Mouse (Mus musculus) MEL (cell line): ENCODE results near the gene Slco4a1. TPM values are rescaled to one million over a fixed set of nuclear protein-coding genes. Genes with fewer than 3 reads are reported as not detected.

Experiments
- DNase-seq: peaks from one replicate; pipeline ENCODE4 v3.0.0; 2011; ENCODE audit warnings: low read depth, low spot score
- H3K27ac ChIP-seq: 2 replicates; pipeline ENCODE4 v1.5.1; 2012; ENCODE audit warnings: low read depth, mild to moderate bottlenecking, control low read depth, low read length, moderate library complexity; ENCODE audit not compliant: control insufficient read depth
- H3K27me3 ChIP-seq, 2 experiments: fragments of 150-350 bp in 1 of 2; sonication (generic) in 1 of 2; 2 replicates each; pipeline ENCODE4 v1.6.1; 2012; ENCODE audit warnings: low read length in 2 of 2, mild to moderate bottlenecking in 2 of 2, improper control_type of control experiment in 1 of 2, moderate library complexity in 1 of 2; ENCODE audit not compliant: insufficient read depth in 2 of 2, control insufficient read depth in 1 of 2
- H3K36me3 ChIP-seq, 2 experiments: 2 replicates each; pipeline ENCODE4 v1.6.1; 2012 to 2014; ENCODE audit warnings: low read length in 2 of 2, improper control_type of control experiment in 1 of 2, inconsistent platforms in 1 of 2, mild to moderate bottlenecking in 1 of 2; ENCODE audit not compliant: insufficient read depth in 2 of 2, control insufficient read depth in 1 of 2
- H3K4me1 ChIP-seq, 2 experiments: fragments of 150-350 bp in 1 of 2; sonication (generic) in 1 of 2; 2 replicates each; pipeline ENCODE4 v1.6.1; 2012; ENCODE audit warnings: low read length in 2 of 2, improper control_type of control experiment in 1 of 2, mild to moderate bottlenecking in 1 of 2; ENCODE audit not compliant: insufficient read depth in 2 of 2, control insufficient read depth in 1 of 2
- H3K4me3 ChIP-seq, 2 experiments: fragments of 150-350 bp in 1 of 2; sonication (generic) in 1 of 2; 2 replicates each; pipeline ENCODE4 v1.5.1; 2012; ENCODE audit warnings: low read depth in 2 of 2, low read length in 2 of 2, mild to moderate bottlenecking in 2 of 2, moderate library complexity in 2 of 2, control low read depth in 1 of 2, improper control_type of control experiment in 1 of 2; ENCODE audit not compliant: control insufficient read depth in 1 of 2, insufficient read depth in 1 of 2
- H3K79me2 ChIP-seq: 2 replicates; pipeline ENCODE4 v1.6.1; 2012; ENCODE audit warnings: mild to moderate bottlenecking, low read length, moderate library complexity; ENCODE audit not compliant: control insufficient read depth, poor library complexity, insufficient read depth
- H3K9ac ChIP-seq: 2 replicates; pipeline ENCODE4 v1.6.1; 2012; ENCODE audit warnings: low read depth, mild to moderate bottlenecking, control low read depth, low read length, moderate library complexity; ENCODE audit not compliant: control insufficient read depth, poor library complexity, severe bottlenecking
- H3K9me3 ChIP-seq: fragments of 150-350 bp; sonication (generic); replicated peaks from 2 replicates; pipeline ENCODE4 v1.6.1; 2012; ENCODE audit warnings: mild to moderate bottlenecking, low read length, improper control_type of control experiment, moderate library complexity; ENCODE audit not compliant: insufficient read depth
- CHD2 ChIP-seq: IDR thresholded peaks from 2 replicates; pipeline ENCODE4 v1.6.1; 2011; ENCODE audit warnings: low read length, improper control_type of control experiment
- ELF1 ChIP-seq: IDR thresholded peaks from 2 replicates; pipeline ENCODE4 v1.6.1; 2014; ENCODE audit warnings: low read depth, mild to moderate bottlenecking, inconsistent platforms, low read length, improper control_type of control experiment, moderate library complexity
- EP300 ChIP-seq, 2 experiments: IDR thresholded peaks; 2 replicates each; pipeline ENCODE4 v1.6.1; 2011; ENCODE audit warnings: improper control_type of control experiment in 2 of 2, low read length in 2 of 2, low read depth in 1 of 2, mild to moderate bottlenecking in 1 of 2
- ETS1 ChIP-seq: IDR thresholded peaks from 2 replicates; pipeline ENCODE4 v1.6.1; 2012; ENCODE audit warnings: low read depth, mild to moderate bottlenecking, inconsistent platforms, low read length, improper control_type of control experiment, moderate library complexity
- HCFC1 ChIP-seq: IDR thresholded peaks from 2 replicates; pipeline ENCODE4 v1.6.1; 2012; ENCODE audit warnings: low read depth, mild to moderate bottlenecking, inconsistent platforms, low read length, improper control_type of control experiment, moderate library complexity
- KAT2A ChIP-seq: conservative IDR thresholded peaks from 2 replicates; pipeline ENCODE4 v1.6.1; 2012; ENCODE audit warnings: low read depth, low read length, improper control_type of control experiment, inconsistent platforms
- MAFK ChIP-seq: IDR thresholded peaks from 2 replicates; pipeline ENCODE4 v1.6.1; 2011; ENCODE audit warnings: low read depth, mild to moderate bottlenecking, low read length, improper control_type of control experiment, borderline replicate concordance
- MAX ChIP-seq: IDR thresholded peaks from 2 replicates; pipeline ENCODE4 v1.6.1; 2011; ENCODE audit warnings: low read length, improper control_type of control experiment
- MXI1 ChIP-seq: IDR thresholded peaks from 2 replicates; pipeline ENCODE4 v1.6.1; 2011; ENCODE audit warnings: mild to moderate bottlenecking, low read depth, low read length, improper control_type of control experiment
- MYC ChIP-seq: IDR thresholded peaks from 2 replicates; pipeline ENCODE4 v1.6.1; 2011; ENCODE audit warnings: low read depth, mild to moderate bottlenecking, low read length, improper control_type of control experiment, moderate library complexity
- NRF1 ChIP-seq: IDR thresholded peaks from 2 replicates; pipeline ENCODE4 v1.6.1; 2014; ENCODE audit warnings: low read depth, mild to moderate bottlenecking, inconsistent platforms, low read length, improper control_type of control experiment, moderate library complexity; ENCODE audit not compliant: poor library complexity, insufficient read depth, severe bottlenecking
- TBP ChIP-seq: IDR thresholded peaks from 2 replicates; pipeline ENCODE4 v1.8.0; 2011; ENCODE audit warnings: low read depth, low read length, improper control_type of control experiment
- UBTF ChIP-seq: IDR thresholded peaks from 2 replicates; pipeline ENCODE4 v1.6.1; 2012; ENCODE audit warnings: low read depth, mild to moderate bottlenecking, inconsistent platforms, low read length, improper control_type of control experiment, moderate library complexity, borderline replicate concordance; ENCODE audit not compliant: insufficient read depth
- USF1 ChIP-seq: IDR thresholded peaks from 2 replicates; pipeline ENCODE4 v1.6.1; 2014; ENCODE audit warnings: low read depth, mild to moderate bottlenecking, inconsistent platforms, low read length, improper control_type of control experiment, moderate library complexity
- USF2 ChIP-seq, 2 experiments: IDR thresholded peaks; 2 replicates each; pipeline ENCODE4 v1.6.1; 2011 to 2012; ENCODE audit warnings: improper control_type of control experiment in 2 of 2, low read length in 2 of 2, borderline replicate concordance in 1 of 2, inconsistent platforms in 1 of 2, low read depth in 1 of 2, mild to moderate bottlenecking in 1 of 2; ENCODE audit not compliant: insufficient read depth in 1 of 2
- ZKSCAN1 ChIP-seq: IDR thresholded peaks from 2 replicates; pipeline ENCODE4 v1.6.1; 2012; ENCODE audit warnings: low read depth, mild to moderate bottlenecking, inconsistent platforms, low read length, improper control_type of control experiment, moderate library complexity
- polyA plus RNA-seq, 2 experiments: library from polyadenylated mRNA; stranded (reverse) in 1 of 2; unstranded in 1 of 2; fragments of >175 nt in 1 of 2; fragments of >200 nt in 1 of 2; gene quantifications; 2 replicates each; pipeline versions ENCODE4 v1.2.1 to v1.2.4; 2012; ENCODE audit warnings: low replicate concordance in 2 of 2, low read depth in 1 of 2; ENCODE audit not compliant: insufficient read length in 2 of 2, insufficient read depth in 1 of 2, missing spikeins in 1 of 2
- total RNA-seq: library from RNA; depleted of rRNA; stranded (reverse); fragments of 300-350 nt; gene quantifications from 2 replicates; pipeline ENCODE4 v1.2.3, GENCODE M21; 2012

Slco4a1 gene
- total and polyA plus RNA-seq, 3 experiments, result not detected

DNA sequence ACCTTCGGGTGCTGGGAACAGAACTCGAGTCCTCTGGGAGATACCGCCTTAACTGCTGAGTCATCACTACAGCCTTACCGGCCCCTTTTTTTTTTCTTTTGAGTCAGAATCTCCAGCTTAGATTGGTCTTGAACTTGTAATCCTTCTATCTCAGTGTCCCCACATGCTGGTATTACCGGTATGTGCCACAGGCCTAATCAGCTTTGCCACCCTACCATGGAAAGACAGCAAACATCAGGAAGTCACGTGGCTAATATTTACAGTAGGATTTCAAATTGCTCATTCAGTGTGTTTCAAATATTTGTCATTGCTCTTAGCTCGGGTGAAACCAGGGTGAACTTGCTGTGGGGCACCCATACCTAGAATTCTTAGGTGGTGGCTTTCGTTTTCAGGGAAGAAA lies 6.5 kb downstream of the Slco4a1 start:
- no peaks in the 10 kb centered on the region for H3K79me2 ChIP-seq
- no peak overlapping the region for H3K4me3 ChIP-seq
- peak; percentile 10 for DNase-seq
- H3K4me1 ChIP-seq, result no peaks in the 10 kb centered on the region
- peak; percentile 75 for TF ChIP-seq USF1
- peak; percentile 55; the same call in 1 of the 2 replicates for TF ChIP-seq TBP
- no peak for TF ChIP-seq ZKSCAN1
- TF ChIP-seq MAFK, result peak; percentile 49; the same call in 1 of the 2 replicates
- H3K36me3 ChIP-seq, result no peaks in the 10 kb centered on the region
- H3K27me3 ChIP-seq, result peaks cover 0 to 2% of the 10 kb centered on the region in 2 experiments; a peak in 2 of 4 replicates
- H3K9ac ChIP-seq, result no peak overlapping the region
- no peak overlapping the region for H3K27ac ChIP-seq
- no peaks in the 10 kb centered on the region for H3K9me3 ChIP-seq

DNA sequence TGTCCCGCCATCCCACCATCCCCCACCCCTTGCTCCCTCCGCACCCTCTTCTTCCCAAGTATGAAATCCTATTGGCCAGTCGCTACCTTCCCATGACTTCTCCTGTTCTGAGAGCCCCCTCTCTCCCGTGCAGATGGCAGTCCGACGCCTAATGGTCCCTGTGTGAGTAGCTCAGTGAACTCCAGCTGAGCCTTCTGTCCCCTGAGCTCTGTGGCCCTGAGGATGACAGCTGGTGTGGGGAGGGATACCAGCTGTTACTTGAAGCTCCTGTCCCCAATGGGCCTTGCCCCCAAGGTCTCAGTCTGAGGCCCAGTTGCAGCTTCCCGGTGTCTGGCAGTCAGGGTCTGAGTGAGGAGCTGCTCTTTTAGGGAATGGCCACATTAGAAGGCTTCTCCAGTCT lies 10.5 kb downstream of the Slco4a1 start:
- no peaks in the 10 kb centered on the region; a peak in 2 of 4 replicates for H3K27me3 ChIP-seq
- H3K36me3 ChIP-seq, result no peaks in the 10 kb centered on the region
- H3K79me2 ChIP-seq, result no peaks in the 10 kb centered on the region
- DNase-seq, result no peak
- H3K27ac ChIP-seq, result no peak overlapping the region
- TF ChIP-seq HCFC1 (no peak), MYC (no peak), EP300 (IDR thresholded peaks at IDR 0.05; ENCODE audit: low read depth in 1 of 2, low read length in 2 of 2) (no peak), KAT2A (no peak), CHD2 (no peak), MXI1 (no peak)
- no peak overlapping the region for H3K4me3 ChIP-seq
- H3K4me1 ChIP-seq, result no peaks in the 10 kb centered on the region
- no peaks in the 10 kb centered on the region for H3K9me3 ChIP-seq
- H3K9ac ChIP-seq, result no peak overlapping the region

DNA sequence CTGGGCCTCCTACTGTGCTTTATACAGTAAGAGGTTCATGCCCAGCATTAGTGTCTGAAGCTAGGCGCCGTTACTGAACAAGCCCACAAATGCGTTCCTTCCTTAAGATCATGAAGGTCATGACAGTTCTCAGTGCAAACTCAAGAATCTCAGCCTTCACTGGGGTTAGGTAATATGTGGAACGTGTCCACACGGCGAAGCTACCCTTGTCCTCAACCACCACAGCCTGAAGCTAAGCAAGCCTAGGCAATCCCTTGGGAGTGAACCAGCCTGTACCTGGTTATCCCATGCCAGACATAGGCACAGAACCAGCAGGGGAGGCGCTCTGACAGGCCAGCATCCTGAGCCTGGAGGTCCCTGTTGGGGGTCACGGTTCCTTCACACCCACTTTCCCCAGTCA lies 12.8 kb downstream of the Slco4a1 start:
- Histone ChIP-seq H3K36me3 (no peaks in the 10 kb centered on the region), H3K9ac (no peak overlapping the region), H3K9me3 (no peaks in the 10 kb centered on the region), H3K27me3 (no peaks in the 10 kb centered on the region), H3K79me2 (no peaks in the 10 kb centered on the region), H3K4me1 (no peaks in the 10 kb centered on the region), H3K4me3 (no peak overlapping the region), H3K27ac (no peak overlapping the region)
- no peak for DNase-seq
- no peak for TF ChIP-seq MYC
- no peak for TF ChIP-seq ZKSCAN1
- TF ChIP-seq MAX, result no peak
- no peak for TF ChIP-seq UBTF
- no peak for TF ChIP-seq USF2 (IDR thresholded peaks at IDR 0.05; ENCODE audit: borderline replicate concordance in 1 of 2, insufficient read depth in 1 of 2, low read depth in 1 of 2, low read length in 2 of 2)
- no peak for TF ChIP-seq EP300 (IDR thresholded peaks at IDR 0.05; ENCODE audit: low read depth in 1 of 2, low read length in 2 of 2)
- TF ChIP-seq ELF1, result no peak
- no peak for TF ChIP-seq NRF1
- no peak for TF ChIP-seq ETS1
